Mouse (Mus musculus) urinary bladder, adult 2 months (tissue): ENCODE results near the gene Atp2b1. TPM values are rescaled to one million over a fixed set of nuclear protein-coding genes. Genes with fewer than 3 reads are reported as not detected.

Source experiments
- DNase-seq: peaks from one replicate; pipeline ENCODE4 v3.0.0; 2022; ENCODE audit warnings: low spot score
- polyA plus RNA-seq: library from polyadenylated mRNA; depleted of rRNA; stranded (reverse); fragments of >200 nt; gene quantifications from 2 replicates; pipeline ENCODE4 v1.2.3, GENCODE M21; 2012

Atp2b1 gene
- polyA plus RNA-seq, 1 experiment: 38.5 TPM

- DNase-seq: no peak
Measured at GRCm38 (mm10) chr10:98916011-98916780, 2.0 kb downstream of the Atp2b1 start.

- no peak for DNase-seq
Measured at GRCm38 (mm10) chr10:98916781-98917340, 2.7 kb downstream of the Atp2b1 start.

- DNase-seq: no peak
Measured at GRCm38 (mm10) chr10:98925081-98925480, 10.9 kb downstream of the Atp2b1 start.

- DNase-seq: no peak
Measured at GRCm38 (mm10) chr10:98926991-98927390, 12.8 kb downstream of the Atp2b1 start.

- no peak for DNase-seq
Measured at GRCm38 (mm10) chr10:98929444-98929843, 15.2 kb downstream of the Atp2b1 start.

- no peak for DNase-seq
Measured at GRCm38 (mm10) chr10:98930143-98930542, 15.9 kb downstream of the Atp2b1 start.

GRCm38 (mm10) chr10:98940137-98940536 lies 25.9 kb downstream of the Atp2b1 start:
- no peak for DNase-seq

- no peak for DNase-seq
Measured at GRCm38 (mm10) chr10:98940799-98941198, 26.6 kb downstream of the Atp2b1 start.

- DNase-seq: no peak
Measured at GRCm38 (mm10) chr10:98941991-98942390, 27.8 kb downstream of the Atp2b1 start.

- no peak for DNase-seq
Measured at GRCm38 (mm10) chr10:98942999-98943398, 28.8 kb downstream of the Atp2b1 start.

GRCm38 (mm10) chr10:98943894-98944293 lies 29.7 kb downstream of the Atp2b1 start:
- no peak for DNase-seq

- no peak for DNase-seq
Measured at GRCm38 (mm10) chr10:98946031-98946791, 32.0 kb downstream of the Atp2b1 start.

- no peak for DNase-seq
Measured at GRCm38 (mm10) chr10:98947206-98947605, 33.0 kb downstream of the Atp2b1 start.

GRCm38 (mm10) chr10:98948096-98948495 lies 33.9 kb downstream of the Atp2b1 start:
- DNase-seq: no peak

GRCm38 (mm10) chr10:98949750-98950149 lies 35.5 kb downstream of the Atp2b1 start:
- no peak for DNase-seq

- DNase-seq: no peak
Measured at GRCm38 (mm10) chr10:98951286-98952270, 37.4 kb downstream of the Atp2b1 start.

- no peak for DNase-seq
Measured at GRCm38 (mm10) chr10:98954230-98954993, 40.2 kb downstream of the Atp2b1 start.

GRCm38 (mm10) chr10:98956124-98956523 lies 41.9 kb downstream of the Atp2b1 start:
- no peak for DNase-seq

GRCm38 (mm10) chr10:98958752-98959151 lies 44.5 kb downstream of the Atp2b1 start:
- no peak for DNase-seq

GRCm38 (mm10) chr10:98959385-98959784 lies 45.2 kb downstream of the Atp2b1 start:
- no peak for DNase-seq

GRCm38 (mm10) chr10:98960911-98961310 lies 46.7 kb downstream of the Atp2b1 start:
- no peak for DNase-seq
